Mouse (Mus musculus): ENCODE results near the gene Agpat1.

Gene Agpat1

GRCm38 (mm10) chr17:34604511-34605237, 612 bp downstream of the Agpat1 start:
- DNase-seq (ENCODE audit: low spot score in 2 of 2) = peak in 1 of 2 experiments; percentile 26

GRCm38 (mm10) chr17:34605609-34606008, 1.5 kb downstream of the Agpat1 start:
- peak; percentile 93 to 95 for DNase-seq (ENCODE audit: low spot score in 2 of 2)

GRCm38 (mm10) chr17:34606186-34607039, 2.4 kb downstream of the Agpat1 start:
- DNase-seq (ENCODE audit: low spot score in 2 of 2) = no peak

GRCm38 (mm10) chr17:34607997-34608396, 3.9 kb downstream of the Agpat1 start:
- no peak for DNase-seq (ENCODE audit: low spot score in 2 of 2)

- no peak for DNase-seq (ENCODE audit: low spot score in 2 of 2)
Measured at GRCm38 (mm10) chr17:34611050-34611449, 7.0 kb downstream of the Agpat1 start.

- DNase-seq (ENCODE audit: low spot score in 2 of 2) = no peak
Measured at GRCm38 (mm10) chr17:34613054-34613645, 9.1 kb downstream of the Agpat1 start.

GRCm38 (mm10) chr17:34613830-34614229, 9.8 kb downstream of the Agpat1 start:
- no peak for DNase-seq (ENCODE audit: low spot score in 2 of 2)

GRCm38 (mm10) chr17:34615871-34616270, 11.8 kb downstream of the Agpat1 start, which contains the start of gene Egfl8:
Egfl8 (minus strand) TSS chr17:34615971.
- DNase-seq (ENCODE audit: low spot score in 2 of 2) = no peak

DNA sequence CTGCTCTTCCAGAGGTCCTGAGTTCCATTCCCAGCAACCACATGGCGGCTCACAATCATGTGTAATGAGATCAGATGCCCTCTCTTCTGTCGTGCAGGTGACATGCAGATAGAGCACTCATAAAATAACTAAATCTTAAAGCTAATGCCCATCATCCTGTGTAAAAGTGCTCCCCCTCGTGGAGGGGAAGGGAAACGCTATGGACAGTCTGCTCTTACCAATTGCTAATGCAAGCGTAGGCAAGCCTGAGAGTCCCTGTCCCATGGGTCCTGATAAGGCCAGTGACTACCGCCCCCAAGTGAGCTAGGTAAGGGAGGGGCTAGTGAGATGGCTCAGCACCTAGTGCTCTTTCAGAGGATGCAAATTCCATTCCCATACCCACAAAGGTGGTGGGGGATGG, 14.9 kb downstream of the Agpat1 start:
- peak; percentile 79 to 91 for DNase-seq (ENCODE audit: low spot score in 2 of 2)

DNA sequence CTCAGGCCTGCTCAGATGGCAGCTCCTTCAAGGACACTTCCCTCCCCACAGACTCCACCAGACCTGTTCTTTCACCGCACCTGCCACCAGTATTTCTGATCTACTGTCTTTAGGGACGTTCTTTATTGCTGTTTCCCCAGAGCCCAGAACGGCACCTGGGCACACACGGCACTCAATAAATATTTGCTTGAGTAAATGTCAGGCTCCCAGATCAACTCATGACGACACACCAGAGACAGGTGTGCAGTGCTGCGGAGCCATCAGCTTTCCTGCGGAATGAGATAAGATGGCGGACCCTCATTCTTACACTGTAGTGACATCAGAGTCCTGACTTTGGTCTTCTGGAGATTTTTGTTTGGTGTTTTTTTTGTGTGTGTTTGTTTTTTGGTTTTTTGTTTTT, 16.9 kb downstream of the Agpat1 start:
- DNase-seq (ENCODE audit: low spot score in 2 of 2) = no peak

DNA sequence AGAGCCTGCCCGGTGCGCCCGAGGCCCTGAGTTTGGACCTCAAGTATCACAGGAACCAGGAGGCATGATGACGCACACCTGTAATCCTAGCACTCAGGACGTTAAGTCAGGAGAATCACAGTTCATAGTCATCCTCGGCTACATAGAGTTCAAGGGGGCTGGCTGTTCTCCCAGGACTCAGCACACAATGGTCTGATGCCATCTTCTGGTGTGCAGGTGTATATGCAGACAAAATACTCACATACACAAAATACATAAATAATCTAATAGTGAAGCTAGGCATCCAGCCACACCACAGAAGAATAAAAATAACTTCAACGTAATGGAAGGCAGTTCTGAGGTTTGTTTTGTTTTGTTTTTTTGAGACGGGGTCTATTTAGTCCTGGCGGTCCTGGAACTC, 19.1 kb downstream of the Agpat1 start:
- DNase-seq (ENCODE audit: low spot score in 2 of 2) = no peak

- no peak for DNase-seq (ENCODE audit: low spot score in 2 of 2)
Measured at GRCm38 (mm10) chr17:34624981-34625380, 20.9 kb downstream of the Agpat1 start.

- no peak for DNase-seq (ENCODE audit: low spot score in 2 of 2)
Measured at GRCm38 (mm10) chr17:34626062-34626772, 22.2 kb downstream of the Agpat1 start.

DNA sequence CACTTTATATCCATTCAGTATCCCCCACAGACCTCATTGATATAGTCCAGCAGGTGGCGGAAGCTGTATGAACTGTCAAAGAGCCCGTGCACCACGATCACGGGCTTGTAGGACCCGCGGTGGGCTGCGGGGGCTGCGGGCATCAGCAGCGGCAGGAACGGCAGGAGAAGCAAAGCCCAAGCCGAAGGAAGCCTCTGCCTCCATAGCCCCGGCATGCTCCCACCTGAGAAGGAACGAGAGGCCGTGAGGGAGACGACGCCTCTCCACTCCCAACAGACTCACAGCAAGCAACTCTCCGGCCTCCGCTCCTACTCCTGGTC, 22.7 kb downstream of the Agpat1 start:
- DNase-seq (ENCODE audit: low spot score in 2 of 2) = peak in 1 of 2 experiments; percentile 34

- DNase-seq (ENCODE audit: low spot score in 2 of 2) = peak; percentile 68 to 75
Measured at GRCm38 (mm10) chr17:34627093-34627942, 23.3 kb downstream of the Agpat1 start.

DNA sequence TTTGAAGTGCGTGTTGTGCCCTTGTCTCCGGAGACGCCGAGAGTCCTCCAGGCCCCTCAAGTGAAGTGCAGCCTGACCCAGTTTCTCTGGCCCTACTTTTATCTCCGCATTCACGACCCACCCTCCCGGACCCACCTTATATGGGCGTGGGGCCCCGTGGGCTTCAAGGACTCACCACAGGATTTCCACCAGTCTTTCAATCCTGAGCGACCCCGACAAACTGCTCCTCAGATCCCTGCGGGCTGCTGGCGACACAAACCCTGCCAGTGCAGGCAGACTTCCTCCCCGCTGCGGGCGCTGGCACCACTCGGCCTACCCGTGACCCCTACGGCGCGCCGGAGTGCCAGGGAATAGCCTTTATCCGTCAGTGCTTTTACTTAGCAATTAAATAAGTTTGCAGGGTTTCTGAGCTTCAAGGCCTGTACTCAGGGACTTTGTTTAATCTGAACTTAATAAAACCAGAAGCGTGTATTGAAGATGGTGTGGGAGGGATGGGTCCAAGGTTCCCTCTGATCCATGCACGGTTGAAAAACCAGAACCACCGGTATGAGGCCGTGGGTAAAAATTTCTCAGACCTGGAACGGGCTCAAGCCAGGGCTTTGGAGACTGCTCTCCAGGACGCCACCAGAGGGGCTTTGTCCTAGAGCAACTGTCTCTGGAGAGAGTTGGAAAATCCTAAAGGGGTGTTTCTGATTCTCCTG, 24.0 kb downstream of the Agpat1 start, which contains the start of gene Ppt2:
Gene Ppt2, minus strand, starts transcription at position 568 of the 701 bp plus-strand sequence.
- DNase-seq (ENCODE audit: low spot score in 2 of 2) = peak in 1 of 2 experiments; percentile 75

DNA sequence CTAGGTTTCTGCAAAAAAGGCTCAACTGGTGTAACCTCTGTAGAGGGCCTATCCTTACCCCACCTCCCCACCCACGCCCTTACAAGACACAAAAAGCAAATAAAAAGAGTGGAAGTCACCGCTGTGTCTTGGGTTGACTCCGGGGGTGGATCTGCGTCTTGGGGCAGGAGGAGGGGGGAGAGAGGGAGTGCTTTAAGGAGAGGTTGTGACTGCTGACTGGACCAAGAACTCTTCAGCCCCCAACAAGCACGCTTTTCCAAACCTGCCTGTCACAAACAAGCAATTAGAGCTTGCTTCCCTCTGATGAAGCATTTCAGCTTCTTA, 24.5 kb downstream of the Agpat1 start:
- DNase-seq (ENCODE audit: low spot score in 2 of 2) = no peak

- DNase-seq (ENCODE audit: low spot score in 2 of 2) = no peak
Measured at GRCm38 (mm10) chr17:34629221-34629751, 25.2 kb downstream of the Agpat1 start, which contains the start of gene Prrt1. Prrt1 (plus strand) TSS chr17:34629533.

GRCm38 (mm10) chr17:34629796-34630603, 25.9 kb downstream of the Agpat1 start:
- DNase-seq (ENCODE audit: low spot score in 2 of 2) = no peak
